Mouse (Mus musculus) midbrain, embryonic 14.5 days (tissue): ENCODE measurements around the gene 9330161L09Rik. TPM values are rescaled to one million over a fixed set of nuclear protein-coding genes. Genes with fewer than 3 reads are reported as not detected.
"Not testable (repeated sequence)": the region's sequence is repeated elsewhere in the genome, so short reads cannot be mapped to it uniquely, and the experiment has no call there.

Experiments used
- ATAC-seq: fragments of 200-750 bp; cut with Nextera tagmentation; 2 replicates; pipeline ENCODE4 v1.8.0; 2017; ENCODE audit warnings: moderate number of reproducible peaks, moderate library complexity; ENCODE audit not compliant: low FRiP score, low TSS enrichment
- DNase-seq: peaks from one replicate; pipeline ENCODE4 v3.0.0-alpha.2; 2015
- H3K27ac ChIP-seq: fragments of 300-500 bp; sonication (generic); replicated peaks from 2 replicates; pipeline ENCODE4 v1.5.1; 2014; ENCODE audit warnings: mild to moderate bottlenecking, low read depth, low read length, moderate library complexity
- H3K27me3 ChIP-seq: fragments of 300-500 bp; sonication (generic); 2 replicates; pipeline ENCODE4 v1.6.1; 2014; ENCODE audit warnings: low read length, control low read depth, mixed read lengths; ENCODE audit not compliant: control insufficient read depth, insufficient read depth
- H3K36me3 ChIP-seq: fragments of 300-500 bp; sonication (generic); 2 replicates; pipeline ENCODE4 v1.6.1; 2014; ENCODE audit warnings: low read length, control low read depth; ENCODE audit not compliant: control insufficient read depth, insufficient read depth
- H3K4me1 ChIP-seq: fragments of 300-500 bp; sonication (generic); 2 replicates; pipeline ENCODE4 v1.6.1; 2014; ENCODE audit warnings: mild to moderate bottlenecking, antibody characterized with exemption, low read length, control low read depth; ENCODE audit not compliant: control insufficient read depth, insufficient read depth
- H3K4me2 ChIP-seq: fragments of 300-500 bp; sonication (generic); 2 replicates; pipeline ENCODE4 v1.6.1; 2014; ENCODE audit warnings: mild to moderate bottlenecking, low read length, moderate library complexity
- H3K4me3 ChIP-seq: fragments of 300-500 bp; sonication (generic); replicated peaks from 2 replicates; pipeline ENCODE4 v1.5.1; 2014; ENCODE audit warnings: low read depth, low read length
- H3K9ac ChIP-seq: fragments of 300-500 bp; sonication (generic); replicated peaks from 2 replicates; pipeline ENCODE4 v1.6.1; 2014; ENCODE audit warnings: mild to moderate bottlenecking, low read length, moderate library complexity
- H3K9me3 ChIP-seq: fragments of 300-500 bp; sonication (generic); 2 replicates; pipeline ENCODE4 v1.6.1; 2016; ENCODE audit warnings: low read length, control low read depth, mixed read lengths; ENCODE audit not compliant: control insufficient read depth
- WGBS: fragments of 180-500 bp; shearing (Covaris S2); extraction: QIAGEN DNeasy Blood & Tissue Kit; methylation state at CpG from one replicate; pipeline ENCODE4 v1.1.7; 2014; 5-methylcytosine and 5-hydroxymethylcytosine counted together
- polyA plus RNA-seq: library from polyadenylated mRNA; unstranded; fragments of >200 nt; fragmentation: Nextera tagmentation; extraction: Ambion mirVana; gene quantifications from 2 replicates; pipeline ENCODE4 v1.2.1, GENCODE M21; 2014

The 9330161L09Rik gene
- 1.6 and 2.2 TPM in 2 replicates for polyA plus RNA-seq

GRCm38 (mm10) chr12:103407720-103408119, at the start of gene 9330161L09Rik:
Gene 9330161L09Rik (minus strand): TSS chr12:103407820.
- 95% methylated on average over 4 of the region's 4 CpGs for WGBS

GRCm38 (mm10) chr12:103457140-103457539, 49.5 kb upstream of the 9330161L09Rik start, which contains the start of gene Ifi27l2b:
Gene Ifi27l2b (minus strand): TSS chr12:103457223.
- Histone ChIP-seq H3K27ac (no peak within 1 kb of the TSS), H3K4me3 (no peak within 1 kb of the TSS), H3K27me3 (no peaks in the 10 kb centered on the region), H3K9ac (no peak within 1 kb of the TSS), H3K4me1 (no peaks in the 10 kb centered on the region), H3K36me3 (no peaks in the 10 kb centered on the region), H3K9me3 (no peaks in the 10 kb centered on the region), H3K4me2 (no peak within 1 kb of the TSS)
- no peak for ATAC-seq
- 79% methylated on average over 3 of the region's 3 CpGs for WGBS
- no peak for DNase-seq

More at GRCm38 (mm10) chr12:103407720-103408119, at the start of gene 9330161L09Rik:
- H3K9ac ChIP-seq = no peak within 1 kb of the TSS
- no peaks in the 10 kb centered on the region for H3K4me1 ChIP-seq
- H3K4me3 ChIP-seq = no peak within 1 kb of the TSS
- DNase-seq (no peak), ATAC-seq (no peak)
- no peaks in the 10 kb centered on the region for H3K9me3 ChIP-seq
- peaks cover 94% of the 10 kb centered on the region for H3K36me3 ChIP-seq
- H3K4me2 ChIP-seq = no peak within 1 kb of the TSS
- no peak within 1 kb of the TSS for H3K27ac ChIP-seq
- no peaks in the 10 kb centered on the region for H3K27me3 ChIP-seq

GRCm38 (mm10) chr12:103456727-103457126, 49.1 kb upstream of the 9330161L09Rik start:
- not testable (repeated sequence) for H3K9ac ChIP-seq, H3K4me1 ChIP-seq, DNase-seq, H3K4me2 ChIP-seq, H3K4me3 ChIP-seq, H3K27ac ChIP-seq, H3K36me3 ChIP-seq, H3K27me3 ChIP-seq, H3K9me3 ChIP-seq, ATAC-seq
- no CpG with 5 or more reads among the region's 1 CpGs for WGBS

GRCm38 (mm10) chr12:103453361-103453760, 45.7 kb upstream of the 9330161L09Rik start:
- Histone ChIP-seq H3K9me3 (no peaks in the 10 kb centered on the region), H3K27me3 (no peaks in the 10 kb centered on the region), H3K4me2 (no peak overlapping the region), H3K4me1 (no peaks in the 10 kb centered on the region), H3K27ac (no peak overlapping the region), H3K36me3 (no peaks in the 10 kb centered on the region), H3K9ac (no peak overlapping the region), H3K4me3 (no peak overlapping the region)
- no peak for ATAC-seq
- no peak for DNase-seq

- Histone ChIP-seq H3K27ac (no peak overlapping the region), H3K4me1 (no peaks in the 10 kb centered on the region), H3K9ac (no peak overlapping the region), H3K36me3 (no peaks in the 10 kb centered on the region), H3K9me3 (no peaks in the 10 kb centered on the region), H3K4me3 (no peak overlapping the region), H3K27me3 (no peaks in the 10 kb centered on the region), H3K4me2 (no peak overlapping the region)
- ATAC-seq (no peak), DNase-seq (no peak)
- 68% methylated on average over 3 of the region's 3 CpGs for WGBS
Observed at GRCm38 (mm10) chr12:103445060-103445459, 37.4 kb upstream of the 9330161L09Rik start.

GRCm38 (mm10) chr12:103444261-103444660, 36.6 kb upstream of the 9330161L09Rik start:
- not testable (repeated sequence) for H3K4me3 ChIP-seq, ATAC-seq, DNase-seq, H3K27me3 ChIP-seq, H3K4me2 ChIP-seq, H3K9ac ChIP-seq, H3K4me1 ChIP-seq, H3K9me3 ChIP-seq, H3K36me3 ChIP-seq, H3K27ac ChIP-seq
- WGBS = 45% methylated on average over 6 of the region's 7 CpGs

GRCm38 (mm10) chr12:103443524-103443923, 35.9 kb upstream of the 9330161L09Rik start, which contains the start of gene Ifi27l2a:
Gene Ifi27l2a (minus strand): TSS chr12:103443680.
- Histone ChIP-seq H3K9me3 (no peaks in the 10 kb centered on the region), H3K36me3 (no peaks in the 10 kb centered on the region), H3K4me3 (no peak within 1 kb of the TSS), H3K4me1 (no peaks in the 10 kb centered on the region), H3K27me3 (no peaks in the 10 kb centered on the region), H3K4me2 (no peak within 1 kb of the TSS), H3K9ac (no peak within 1 kb of the TSS), H3K27ac (no peak within 1 kb of the TSS)
- ATAC-seq (no peak), DNase-seq (no peak)
- WGBS = 66% methylated on average over 3 of the region's 3 CpGs

- 96% methylated on average over 1 of the region's 1 CpGs for WGBS
- Histone ChIP-seq H3K9me3 (no peaks in the 10 kb centered on the region), H3K4me1 (no peaks in the 10 kb centered on the region), H3K4me2 (no peak overlapping the region), H3K4me3 (no peak overlapping the region), H3K36me3 (no peaks in the 10 kb centered on the region), H3K27me3 (no peaks in the 10 kb centered on the region), H3K9ac (no peak overlapping the region), H3K27ac (no peak overlapping the region)
- DNase-seq (no peak), ATAC-seq (no peak)
Observed at GRCm38 (mm10) chr12:103437601-103438000, 30.0 kb upstream of the 9330161L09Rik start.

GRCm38 (mm10) chr12:103434861-103435260, 27.2 kb upstream of the 9330161L09Rik start:
- no peaks in the 10 kb centered on the region for H3K36me3 ChIP-seq
- H3K4me3 ChIP-seq = no peak overlapping the region
- H3K9me3 ChIP-seq = no peaks in the 10 kb centered on the region
- no peaks in the 10 kb centered on the region for H3K27me3 ChIP-seq
- H3K4me1 ChIP-seq = no peaks in the 10 kb centered on the region
- no peak for DNase-seq
- H3K9ac ChIP-seq = no peak overlapping the region
- no peak overlapping the region for H3K27ac ChIP-seq
- ATAC-seq = no peak
- no peak overlapping the region for H3K4me2 ChIP-seq
